Mouse (Mus musculus) brain, embryonic 14.5 days (tissue): Measurements from ENCODE around the gene Polg2.

ENCODE experiments used
- CTCF ChIP-seq: fragments of 200-500 bp; IDR thresholded peaks from 2 replicates; pipeline ENCODE4 v1.5.1; 2012; ENCODE audit warnings: inconsistent platforms, mild to moderate bottlenecking, moderate library complexity, borderline replicate concordance; ENCODE audit not compliant: insufficient read depth, insufficient read length; ENCODE audit errors: extremely low read depth
- POLR2A ChIP-seq: fragments of 200-500 bp; IDR thresholded peaks from 2 replicates; pipeline ENCODE4 v1.6.1; 2012; ENCODE audit warnings: mild to moderate bottlenecking, inconsistent platforms, borderline replicate concordance; ENCODE audit not compliant: poor library complexity, insufficient read depth, insufficient read length, severe bottlenecking; ENCODE audit errors: extremely low read depth

DNA sequence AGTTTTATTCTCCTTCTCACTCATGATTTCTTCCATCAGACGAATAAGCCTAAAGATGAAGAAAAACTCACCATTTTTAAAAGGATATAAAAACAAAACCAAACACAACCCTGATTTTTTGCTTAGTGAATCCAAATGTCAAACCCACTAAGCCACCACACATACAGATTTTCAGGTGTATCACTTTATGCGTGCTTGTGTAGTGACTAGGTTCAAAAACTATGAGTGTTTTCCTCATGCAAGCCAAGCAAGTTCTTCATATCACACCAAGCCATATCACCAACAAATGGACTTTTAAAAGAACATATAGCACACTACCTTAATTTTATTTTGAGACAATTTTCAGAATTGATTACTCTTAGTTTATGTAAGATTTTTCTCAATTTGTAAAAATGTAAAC is 5.1 kb upstream of the Polg2 start:
- no peak for TF ChIP-seq CTCF
- TF ChIP-seq POLR2A: no peak
